Mouse (Mus musculus) MEL (cell line): ENCODE measurements around the gene Alg5. TPM values are rescaled to one million over a fixed set of nuclear protein-coding genes. Genes with fewer than 3 reads are reported as not detected.
A peak's percentile ranks its signal among the peaks of the same experiment; 100 is the strongest.

Experiments used
- DNase-seq: peaks from one replicate; pipeline ENCODE4 v3.0.0; 2011; ENCODE audit warnings: low read depth, low spot score
- H3K27ac ChIP-seq: 2 replicates; pipeline ENCODE4 v1.5.1; 2012; ENCODE audit warnings: low read depth, mild to moderate bottlenecking, control low read depth, low read length, moderate library complexity; ENCODE audit not compliant: control insufficient read depth
- H3K27me3 ChIP-seq, 2 experiments: fragments of 150-350 bp in 1 of 2; sonication (generic) in 1 of 2; 2 replicates each; pipeline ENCODE4 v1.6.1; 2012; ENCODE audit warnings: low read length in 2 of 2, mild to moderate bottlenecking in 2 of 2, improper control_type of control experiment in 1 of 2, moderate library complexity in 1 of 2; ENCODE audit not compliant: insufficient read depth in 2 of 2, control insufficient read depth in 1 of 2
- H3K36me3 ChIP-seq, 2 experiments: 2 replicates each; pipeline ENCODE4 v1.6.1; 2012 to 2014; ENCODE audit warnings: low read length in 2 of 2, improper control_type of control experiment in 1 of 2, inconsistent platforms in 1 of 2, mild to moderate bottlenecking in 1 of 2; ENCODE audit not compliant: insufficient read depth in 2 of 2, control insufficient read depth in 1 of 2
- H3K4me1 ChIP-seq, 2 experiments: fragments of 150-350 bp in 1 of 2; sonication (generic) in 1 of 2; 2 replicates each; pipeline ENCODE4 v1.6.1; 2012; ENCODE audit warnings: low read length in 2 of 2, improper control_type of control experiment in 1 of 2, mild to moderate bottlenecking in 1 of 2; ENCODE audit not compliant: insufficient read depth in 2 of 2, control insufficient read depth in 1 of 2
- H3K4me3 ChIP-seq, 2 experiments: fragments of 150-350 bp in 1 of 2; sonication (generic) in 1 of 2; 2 replicates each; pipeline ENCODE4 v1.5.1; 2012; ENCODE audit warnings: low read depth in 2 of 2, low read length in 2 of 2, mild to moderate bottlenecking in 2 of 2, moderate library complexity in 2 of 2, control low read depth in 1 of 2, improper control_type of control experiment in 1 of 2; ENCODE audit not compliant: control insufficient read depth in 1 of 2, insufficient read depth in 1 of 2
- H3K79me2 ChIP-seq: 2 replicates; pipeline ENCODE4 v1.6.1; 2012; ENCODE audit warnings: mild to moderate bottlenecking, low read length, moderate library complexity; ENCODE audit not compliant: control insufficient read depth, poor library complexity, insufficient read depth
- H3K9ac ChIP-seq: 2 replicates; pipeline ENCODE4 v1.6.1; 2012; ENCODE audit warnings: low read depth, mild to moderate bottlenecking, control low read depth, low read length, moderate library complexity; ENCODE audit not compliant: control insufficient read depth, poor library complexity, severe bottlenecking
- H3K9me3 ChIP-seq: fragments of 150-350 bp; sonication (generic); replicated peaks from 2 replicates; pipeline ENCODE4 v1.6.1; 2012; ENCODE audit warnings: mild to moderate bottlenecking, low read length, improper control_type of control experiment, moderate library complexity; ENCODE audit not compliant: insufficient read depth
- CTCF ChIP-seq, 3 experiments: IDR thresholded peaks in 2 of 3; conservative IDR thresholded peaks in 1 of 3; 2 replicates each; pipeline ENCODE4 v1.5.1; 2011 to 2012; ENCODE audit warnings: low read length in 3 of 3, low read depth in 2 of 3, mild to moderate bottlenecking in 2 of 3, improper control_type of control experiment in 1 of 3, inconsistent platforms in 1 of 3, mixed read lengths in 1 of 3, moderate library complexity in 1 of 3; ENCODE audit not compliant: control insufficient read depth in 1 of 3, insufficient read depth in 1 of 3, poor library complexity in 1 of 3, severe bottlenecking in 1 of 3
- MAX ChIP-seq: IDR thresholded peaks from 2 replicates; pipeline ENCODE4 v1.6.1; 2011; ENCODE audit warnings: low read length, improper control_type of control experiment
- NELFE ChIP-seq: IDR thresholded peaks from 2 replicates; pipeline ENCODE4 v1.6.1; 2011; ENCODE audit warnings: low read depth, low read length, improper control_type of control experiment
- POLR2AphosphoS5 ChIP-seq: IDR thresholded peaks from 2 replicates; pipeline ENCODE4 v1.6.1; 2012; ENCODE audit warnings: low read depth, borderline replicate concordance, mild to moderate bottlenecking, inconsistent platforms, low read length, moderate library complexity, mixed read lengths
- RAD21 ChIP-seq: IDR thresholded peaks from 2 replicates; pipeline ENCODE4 v1.6.1; 2011; ENCODE audit warnings: mild to moderate bottlenecking, low read depth, low read length, improper control_type of control experiment
- RCOR1 ChIP-seq: IDR thresholded peaks from 2 replicates; pipeline ENCODE4 v1.6.1; 2012; ENCODE audit warnings: low read depth, mild to moderate bottlenecking, inconsistent platforms, low read length, improper control_type of control experiment
- SIN3A ChIP-seq: IDR thresholded peaks from 2 replicates; pipeline ENCODE4 v1.6.1; 2012; ENCODE audit warnings: low read length, improper control_type of control experiment, inconsistent platforms
- ZMIZ1 ChIP-seq: IDR thresholded peaks from 2 replicates; pipeline ENCODE4 v1.6.1; 2012; ENCODE audit warnings: low read depth, mild to moderate bottlenecking, inconsistent platforms, low read length, improper control_type of control experiment, moderate library complexity
- polyA plus RNA-seq, 2 experiments: library from polyadenylated mRNA; stranded (reverse) in 1 of 2; unstranded in 1 of 2; fragments of >175 nt in 1 of 2; fragments of >200 nt in 1 of 2; gene quantifications; 2 replicates each; pipeline versions ENCODE4 v1.2.1 to v1.2.4; 2012; ENCODE audit warnings: low replicate concordance in 2 of 2, low read depth in 1 of 2; ENCODE audit not compliant: insufficient read length in 2 of 2, insufficient read depth in 1 of 2, missing spikeins in 1 of 2
- total RNA-seq: library from RNA; depleted of rRNA; stranded (reverse); fragments of 300-350 nt; gene quantifications from 2 replicates; pipeline ENCODE4 v1.2.3, GENCODE M21; 2012; rRNA removed

Alg5 gene
- total and polyA plus RNA-seq, 3 experiments, result 34.8 to 44.0 TPM; not detected in 1

DNA sequence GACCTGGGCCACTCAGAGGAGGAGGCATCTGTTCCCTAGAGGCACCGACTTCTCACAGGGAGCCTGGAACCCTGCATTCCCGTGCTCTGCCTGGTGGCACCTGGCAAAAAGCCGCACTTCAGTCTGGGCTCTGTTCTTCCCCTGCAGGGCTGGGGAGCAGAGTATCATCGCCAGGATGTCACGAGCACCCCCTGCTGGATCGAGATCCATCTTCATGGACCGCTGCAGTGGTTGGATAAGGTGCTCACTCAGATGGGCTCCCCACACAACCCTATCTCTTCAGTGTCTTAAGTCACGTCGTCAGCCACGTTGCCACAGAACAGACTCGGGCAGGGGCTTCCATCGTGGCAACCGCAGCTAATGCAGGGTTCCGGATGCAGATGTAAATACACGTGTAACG is 61.9 kb downstream of the Alg5 start:
- Histone ChIP-seq H3K27me3 (no peaks in the 10 kb centered on the region), H3K36me3 (no peaks in the 10 kb centered on the region), H3K27ac (no peak overlapping the region), H3K4me1 (no peaks in the 10 kb centered on the region), H3K79me2 (no peaks in the 10 kb centered on the region), H3K4me3 (no peak overlapping the region)
- no peak for DNase-seq
- no peak for TF ChIP-seq POLR2AphosphoS5
- TF ChIP-seq ZMIZ1, result no peak
- TF ChIP-seq NELFE, result no peak
- TF ChIP-seq RCOR1, result no peak
- TF ChIP-seq MAX, result no peak
- no peak for TF ChIP-seq SIN3A
- peak; percentile 1; the same call in 1 of the 2 replicates for TF ChIP-seq RAD21
- peak in 2 of 3 experiments; percentile 7 to 26; a peak in 2 of 6 replicates for TF ChIP-seq CTCF (IDR thresholded peaks at IDR 0.05 in 2 of 3, conservative IDR thresholded peaks at IDR 0.05 in 1 of 3; ENCODE audit: control insufficient read depth in 1 of 3, insufficient read depth in 1 of 3, low read depth in 2 of 3, low read length in 3 of 3, poor library complexity in 1 of 3, severe bottlenecking in 1 of 3)
- TF ChIP-seq, all 39 proteins: peak for 2
- no peak overlapping the region for H3K9ac ChIP-seq
- no peaks in the 10 kb centered on the region for H3K9me3 ChIP-seq

Other genes starting within 250 kb of the Alg5 start
- 31.6 and 34.8 TPM in 2 replicates for gene Supt20, start 42.7 kb upstream of the Alg5 start, total RNA-seq
- gene Supt20, start 42.7 kb upstream of the Alg5 start, polyA plus RNA-seq, result 10 to 100 TPM in 1 of 2 experiments, not detected in 1; 66.6 TPM
- not detected in 2 replicates for gene Gm21958, start 21.2 kb upstream of the Alg5 start, total RNA-seq
- gene Gm21958, start 21.2 kb upstream of the Alg5 start, polyA plus RNA-seq, result under 1 TPM in 1 of 2 experiments, not detected in 1; 0.45 TPM
- gene Exosc8, start 146 bp upstream of the Alg5 start, total RNA-seq, result 227 and 231 TPM in 2 replicates
- 100 to 1,000 TPM in 1 of 2 experiments, not detected in 1; 361 TPM for gene Exosc8, start 146 bp upstream of the Alg5 start, polyA plus RNA-seq
- 0.07 TPM in 1 of 2 replicates, not detected in the other for gene Smad9, start 20.0 kb downstream of the Alg5 start, total RNA-seq
- under 1 TPM in 1 of 2 experiments, not detected in 1; 0.01 TPM for gene Smad9, start 20.0 kb downstream of the Alg5 start, polyA plus RNA-seq
- gene Rfxap, start 72.3 kb downstream of the Alg5 start, total RNA-seq, result 43.0 and 51.5 TPM in 2 replicates
- gene Rfxap, start 72.3 kb downstream of the Alg5 start, polyA plus RNA-seq, result 10 to 100 TPM in 1 of 2 experiments, not detected in 1; 76.0 TPM
- not detected in 2 replicates for gene Sertm1, start 180.3 kb downstream of the Alg5 start, total RNA-seq
- gene Sertm1, start 180.3 kb downstream of the Alg5 start, polyA plus RNA-seq, result not detected